Mouse (Mus musculus) urinary bladder, postnatal 4 days (tissue): Measurements from ENCODE around the gene Hdac4.

ENCODE experiments used
- DNase-seq, 2 experiments: peaks; one replicate each; pipeline ENCODE4 v3.0.0; 2021 to 2022; ENCODE audit warnings: low spot score in 2 of 2

The Hdac4 gene

GRCm38 (mm10) chr1:92178021-92178895 is 17.2 kb downstream of the Hdac4 start:
- DNase-seq: no peak

- no peak for DNase-seq
Observed at GRCm38 (mm10) chr1:92177599-92177998, 17.9 kb downstream of the Hdac4 start.

- DNase-seq: no peak
Observed at GRCm38 (mm10) chr1:92177196-92177595, 18.3 kb downstream of the Hdac4 start.

GRCm38 (mm10) chr1:92175266-92175665 is 20.2 kb downstream of the Hdac4 start:
- DNase-seq: no peak

GRCm38 (mm10) chr1:92174898-92175255 is 20.6 kb downstream of the Hdac4 start:
- DNase-seq: no peak

- no peak for DNase-seq
Observed at GRCm38 (mm10) chr1:92174251-92174897, 21.1 kb downstream of the Hdac4 start.

GRCm38 (mm10) chr1:92170616-92171235 is 24.8 kb downstream of the Hdac4 start:
- DNase-seq: no peak

GRCm38 (mm10) chr1:92169776-92170055 is 25.8 kb downstream of the Hdac4 start:
- no peak for DNase-seq

GRCm38 (mm10) chr1:92168900-92169775 is 26.4 kb downstream of the Hdac4 start:
- no peak for DNase-seq

GRCm38 (mm10) chr1:92163932-92164331 is 31.6 kb downstream of the Hdac4 start:
- no peak for DNase-seq

GRCm38 (mm10) chr1:92159804-92160203 is 35.7 kb downstream of the Hdac4 start:
- DNase-seq: no peak

- no peak for DNase-seq
Observed at GRCm38 (mm10) chr1:92150201-92150600, 45.3 kb downstream of the Hdac4 start.

GRCm38 (mm10) chr1:92148527-92148926 is 47.0 kb downstream of the Hdac4 start:
- DNase-seq: no peak

- DNase-seq: peak in 1 of 2 experiments; percentile 58
Observed at GRCm38 (mm10) chr1:92144868-92145534, 50.5 kb downstream of the Hdac4 start.

- DNase-seq: no peak
Observed at GRCm38 (mm10) chr1:92143331-92143895, 52.1 kb downstream of the Hdac4 start.

- DNase-seq: no peak
Observed at GRCm38 (mm10) chr1:92142793-92143192, 52.7 kb downstream of the Hdac4 start.

- DNase-seq: no peak
Observed at GRCm38 (mm10) chr1:92139001-92139400, 56.5 kb downstream of the Hdac4 start.

- DNase-seq: peak; percentile 38 to 59
Observed at GRCm38 (mm10) chr1:92137136-92137848, 58.2 kb downstream of the Hdac4 start.

GRCm38 (mm10) chr1:92136362-92136761 is 59.1 kb downstream of the Hdac4 start:
- no peak for DNase-seq

- no peak for DNase-seq
Observed at GRCm38 (mm10) chr1:92132181-92132580, 63.3 kb downstream of the Hdac4 start.
